Mouse (Mus musculus) thymus, postnatal 36 days (tissue): ENCODE measurements around the gene Mettl24.

ENCODE experiments used
- DNase-seq, 2 experiments: peaks; one replicate each; pipeline ENCODE4 v3.0.0; 2022; ENCODE audit warnings: mixed read lengths in 2 of 2

The Mettl24 gene

DNA sequence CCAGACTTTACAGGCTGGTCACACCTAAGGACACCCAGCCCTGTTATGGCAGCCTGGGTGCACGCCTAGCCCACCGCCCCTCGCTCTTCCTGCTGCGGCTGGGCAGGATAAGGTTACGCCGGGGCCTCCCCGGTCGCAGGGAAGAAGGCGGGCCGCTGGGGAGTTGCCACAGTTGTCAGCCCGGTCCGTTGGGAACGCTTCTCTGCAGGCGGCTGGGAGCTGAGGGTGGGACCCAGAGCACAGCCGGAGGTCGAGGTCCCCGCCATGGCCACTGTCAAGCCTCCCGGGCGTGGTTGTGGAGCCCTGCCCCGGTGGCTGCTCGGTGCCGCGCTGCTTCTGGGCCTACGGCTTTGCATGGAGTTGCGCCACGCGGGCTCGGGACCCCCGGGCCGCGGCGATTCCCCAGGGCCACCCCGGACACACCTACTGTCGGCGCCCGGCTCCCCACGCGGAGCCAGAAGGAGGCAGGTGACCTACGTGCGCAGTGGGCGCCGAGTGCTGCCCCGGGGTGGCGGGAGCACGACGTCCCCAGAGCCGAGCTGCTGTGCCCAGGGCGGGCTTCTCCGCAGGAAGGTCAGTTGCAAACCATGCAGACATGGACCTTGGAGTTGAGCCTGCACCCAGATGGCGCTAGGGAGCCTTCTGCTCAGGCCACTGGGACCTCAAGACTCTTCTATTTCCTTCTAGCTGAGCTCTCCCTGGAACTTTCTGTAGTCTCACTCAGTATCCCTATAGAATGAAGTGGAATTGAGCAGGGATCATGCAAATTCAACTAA is at the start of gene Mettl24:
Mettl24 (plus strand) TSS at position 191 of the 776 bp plus-strand sequence.
- peak; percentile 4 to 5 for DNase-seq

DNA sequence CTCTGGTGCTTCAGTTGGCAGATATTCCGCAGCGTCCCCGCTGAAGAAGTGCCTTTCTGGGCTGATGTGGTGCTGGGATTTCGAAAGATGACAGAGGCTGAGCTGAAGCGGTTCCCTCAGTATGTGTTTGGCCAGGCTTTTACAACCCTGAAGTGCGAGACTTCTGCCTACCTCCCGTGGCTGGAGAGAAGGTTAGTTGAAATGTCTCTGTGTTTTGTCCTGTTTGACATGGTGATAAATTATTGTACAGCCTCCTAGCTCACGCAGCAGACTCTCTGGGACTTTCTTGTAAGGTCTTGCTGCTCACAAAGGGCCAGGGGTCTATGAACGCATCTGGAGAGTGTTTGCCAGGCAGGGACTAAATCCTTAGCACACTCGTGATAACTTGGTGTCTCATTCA is 45.8 kb upstream of the Mettl24 start:
- DNase-seq: no peak

DNA sequence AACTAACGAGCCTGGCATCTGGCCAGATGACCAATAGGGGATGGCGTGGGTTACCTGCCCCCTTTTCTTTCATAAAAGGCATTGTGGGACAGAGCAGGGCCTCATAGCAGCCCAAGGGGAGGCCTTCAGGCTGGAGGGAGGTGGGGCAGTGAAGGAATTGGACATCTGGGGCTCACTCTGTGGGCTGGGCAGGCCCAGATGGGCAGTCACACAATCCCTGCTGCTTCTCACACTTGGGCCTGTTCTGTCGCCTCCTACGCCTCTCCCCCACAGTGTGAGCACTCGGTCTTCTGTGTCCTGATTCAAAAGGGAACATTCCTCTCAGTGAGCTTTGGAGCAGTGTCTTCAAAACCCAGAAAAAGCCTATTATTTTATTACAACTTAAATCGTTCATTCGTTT is 44.8 kb upstream of the Mettl24 start:
- no peak for DNase-seq

DNA sequence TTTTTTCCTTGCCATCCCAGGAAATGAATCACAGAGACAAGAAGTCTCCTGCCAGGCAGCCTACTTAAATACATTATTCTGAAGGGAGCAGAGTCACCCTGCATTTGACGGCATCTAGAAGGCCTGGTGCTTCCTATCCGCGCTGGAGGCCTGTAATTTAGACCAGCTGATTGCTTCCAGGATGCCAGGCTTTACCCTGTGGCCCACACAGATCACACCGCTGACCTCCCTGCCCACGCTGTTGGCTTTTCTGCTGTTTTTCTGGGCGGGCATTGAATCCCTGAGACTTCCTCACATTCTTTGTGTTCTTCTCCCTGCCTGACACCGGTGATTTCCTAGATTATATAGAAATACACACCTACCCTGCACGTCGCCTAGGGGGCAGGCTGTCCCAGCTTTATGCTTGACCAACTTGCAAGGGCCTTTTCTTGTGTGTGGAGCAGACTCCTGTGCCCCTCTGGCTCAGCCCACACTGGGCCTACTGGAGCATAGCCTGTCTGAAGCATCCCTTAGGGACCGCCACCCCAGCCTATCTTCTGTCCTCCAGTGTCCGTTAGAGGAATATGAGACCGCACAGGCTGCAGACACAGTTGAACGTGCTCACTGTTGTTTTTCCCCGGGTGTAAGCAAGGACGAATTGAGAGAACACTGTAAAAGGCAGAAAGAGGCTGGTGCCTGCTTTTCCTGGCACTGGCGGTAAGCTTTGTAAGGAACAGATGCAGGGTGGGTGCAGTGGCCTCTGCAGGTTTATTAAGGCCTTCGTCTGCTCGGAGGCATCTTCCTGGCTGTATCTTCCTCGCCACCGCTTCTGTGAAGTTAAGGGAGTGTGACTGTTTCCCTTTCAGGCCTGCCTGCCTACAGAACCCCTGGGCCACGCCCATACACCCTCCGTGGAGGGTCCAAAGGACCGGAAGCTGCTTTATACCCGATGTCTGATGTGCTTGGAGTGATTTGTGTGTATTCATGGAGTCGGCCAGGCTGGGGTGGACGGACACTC is 44.0 kb upstream of the Mettl24 start:
- no peak for DNase-seq

DNA sequence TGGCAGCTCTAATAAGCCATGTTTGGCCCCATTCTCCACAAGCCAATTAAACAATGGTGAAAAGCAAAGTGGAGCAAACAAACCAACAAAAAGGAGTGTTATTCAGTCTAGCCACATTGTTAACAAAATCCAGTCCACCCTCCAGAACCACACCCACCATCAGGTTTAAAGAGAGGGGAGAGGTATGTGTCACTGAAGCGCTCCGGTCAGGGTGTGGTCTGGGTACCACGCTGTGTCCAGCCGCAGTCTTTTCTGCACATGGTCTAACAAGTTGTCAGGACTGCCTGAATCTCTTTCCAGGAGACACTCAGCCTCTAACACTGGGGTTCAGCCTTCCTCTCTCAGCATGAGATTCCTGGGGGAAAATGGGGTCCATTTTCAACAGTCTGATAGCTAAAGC is 42.7 kb upstream of the Mettl24 start:
- no peak for DNase-seq

DNA sequence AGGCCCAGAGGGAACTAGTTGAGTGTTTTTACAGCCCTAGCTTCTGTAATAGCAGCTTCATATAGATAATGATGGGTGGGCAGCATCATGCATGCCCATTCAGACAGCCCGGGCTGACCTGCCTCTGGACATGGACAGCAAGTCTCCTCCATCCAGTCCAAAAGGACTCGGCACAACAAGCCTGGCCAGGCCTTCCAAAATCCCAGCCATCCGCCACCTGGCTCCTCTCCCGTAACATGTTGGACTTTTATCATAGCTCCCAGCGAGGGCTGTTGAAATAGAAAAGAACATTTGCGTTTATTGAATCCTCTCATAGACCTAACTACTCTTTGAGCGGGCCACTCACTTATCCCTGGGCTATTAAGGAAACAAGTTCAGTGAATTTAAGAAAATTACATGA is 41.2 kb upstream of the Mettl24 start:
- no peak for DNase-seq

DNA sequence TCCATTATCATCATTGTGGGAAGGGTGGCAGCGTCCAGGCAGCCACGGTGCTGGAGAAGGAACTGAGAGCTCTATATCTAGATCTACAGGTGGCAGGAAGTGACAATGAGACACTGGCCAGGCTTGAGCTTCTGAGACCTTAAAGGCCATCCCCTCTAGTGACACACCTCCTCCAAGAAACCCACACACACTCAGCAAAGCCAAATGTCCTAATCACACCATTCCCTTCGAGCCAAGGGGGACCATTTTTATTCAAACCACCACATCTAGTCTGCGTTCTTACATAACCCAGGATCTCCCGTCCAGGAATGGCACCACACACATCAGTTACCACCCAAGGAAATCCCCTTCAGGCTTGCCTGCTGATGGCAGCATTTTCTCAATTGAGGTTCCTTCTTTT is 40.0 kb upstream of the Mettl24 start:
- DNase-seq: no peak

DNA sequence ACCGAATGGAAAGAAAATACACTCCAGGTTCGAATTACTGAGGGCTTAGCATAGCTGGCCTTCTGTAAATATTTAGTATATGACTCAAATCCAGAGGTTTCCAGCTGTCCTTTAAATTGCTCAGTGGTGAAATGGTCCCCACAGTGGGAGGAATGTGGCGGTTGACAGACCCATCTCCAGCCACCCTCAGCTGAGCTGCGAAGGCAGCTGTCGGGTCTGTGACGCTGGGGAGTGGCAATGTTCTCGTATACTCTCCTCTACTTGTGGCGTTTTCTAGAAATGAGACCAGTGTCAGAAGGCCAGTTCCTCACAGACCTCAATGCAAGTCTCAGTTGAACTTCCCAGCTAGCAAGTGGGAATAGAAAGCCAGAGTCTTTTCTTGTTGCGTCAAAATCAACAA is 38.6 kb upstream of the Mettl24 start:
- no peak for DNase-seq

DNA sequence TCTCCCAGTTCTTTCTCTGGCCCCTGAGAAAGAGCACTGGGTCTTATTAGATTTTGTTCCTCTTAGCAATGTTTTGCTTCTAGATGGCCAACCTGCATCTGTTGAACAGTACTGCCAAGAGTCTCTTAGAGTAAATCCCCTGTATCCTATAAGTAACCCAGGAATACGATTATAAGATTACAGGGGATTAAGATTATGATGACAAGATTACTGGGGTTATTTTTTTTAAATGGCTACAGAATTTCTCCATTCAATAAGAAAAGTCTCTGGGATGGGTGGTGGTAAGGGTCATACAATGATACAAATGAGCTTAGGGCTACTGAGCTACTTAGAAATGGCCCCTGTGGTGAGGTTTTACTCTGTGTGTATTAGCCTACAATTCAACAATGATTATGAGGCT is 37.7 kb upstream of the Mettl24 start:
- DNase-seq: no peak

DNA sequence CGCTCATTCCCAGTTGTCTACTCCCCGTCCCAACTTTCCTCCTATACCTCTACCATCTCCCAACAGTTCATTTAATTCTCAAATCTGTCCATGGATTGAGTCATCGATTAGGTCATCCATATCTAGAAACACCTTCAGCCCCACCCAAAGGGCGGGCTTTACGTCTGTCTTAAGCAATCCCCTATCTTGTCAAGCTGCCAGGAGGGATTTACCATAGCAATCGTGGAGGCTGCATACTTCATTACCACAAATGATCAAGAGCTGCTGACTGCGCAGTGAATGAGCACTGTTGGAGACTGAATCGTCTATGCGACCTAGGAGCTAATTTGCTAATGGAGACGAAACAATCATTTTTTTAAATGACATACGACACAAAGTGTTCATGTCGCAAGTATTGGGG is 34.3 kb upstream of the Mettl24 start:
- DNase-seq: no peak

DNA sequence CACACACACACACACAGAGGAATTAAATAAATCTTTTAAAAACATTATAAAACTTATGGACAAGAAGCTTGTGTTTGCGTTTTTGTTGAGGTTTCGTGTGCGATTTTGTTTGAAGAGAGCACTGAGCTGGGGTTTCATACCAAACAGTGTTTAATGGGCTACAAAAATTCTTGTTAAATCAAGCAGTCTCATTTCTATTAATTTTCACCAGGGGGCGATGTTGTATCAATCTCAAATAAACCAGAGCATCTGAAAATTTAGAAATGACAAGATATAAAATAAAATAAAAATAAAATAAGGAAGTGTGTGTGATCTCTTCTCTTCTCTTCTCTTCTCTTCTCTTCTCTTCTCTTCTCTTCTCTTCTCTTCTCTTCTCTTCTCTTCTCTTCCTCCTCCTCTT is 33.4 kb upstream of the Mettl24 start:
- no peak for DNase-seq

DNA sequence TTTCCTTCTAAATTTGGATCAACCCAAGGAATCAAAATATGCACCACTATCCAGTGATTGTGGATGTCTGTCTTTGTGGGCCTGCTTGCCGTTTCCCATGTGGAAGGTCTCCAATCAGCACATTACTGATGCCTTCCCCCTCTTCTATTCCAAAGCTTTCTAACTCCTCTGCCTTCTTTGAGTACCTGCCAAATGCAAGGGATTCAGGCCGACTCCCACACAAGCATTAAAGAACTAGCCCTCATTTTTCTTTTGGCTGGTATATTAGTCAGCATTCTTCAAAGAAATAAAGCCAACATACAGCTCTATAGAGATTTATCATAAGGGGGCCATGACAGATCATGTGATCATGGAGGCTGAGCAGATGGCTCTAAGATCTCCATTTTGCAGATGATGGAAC is 31.4 kb upstream of the Mettl24 start:
- no peak for DNase-seq

DNA sequence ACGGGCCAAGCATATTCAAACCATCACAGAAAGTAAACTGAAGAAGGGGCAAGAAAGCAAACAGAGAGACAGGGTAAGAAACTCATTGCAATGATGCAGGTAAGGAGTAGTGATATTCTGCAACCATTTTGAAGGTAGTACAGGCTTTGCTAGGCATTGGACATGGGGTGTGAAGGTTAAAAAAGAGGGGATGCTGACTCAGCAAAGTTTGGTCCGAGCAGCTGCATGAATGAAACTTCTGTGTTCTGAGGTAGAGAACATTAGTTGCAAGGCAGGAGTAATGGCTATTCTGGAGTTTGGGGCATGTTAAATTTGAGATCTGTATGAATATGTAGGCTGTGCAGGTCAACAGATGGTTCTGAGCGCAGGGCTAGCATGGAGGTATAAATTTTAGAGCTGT is 17.8 kb upstream of the Mettl24 start:
- no peak for DNase-seq

DNA sequence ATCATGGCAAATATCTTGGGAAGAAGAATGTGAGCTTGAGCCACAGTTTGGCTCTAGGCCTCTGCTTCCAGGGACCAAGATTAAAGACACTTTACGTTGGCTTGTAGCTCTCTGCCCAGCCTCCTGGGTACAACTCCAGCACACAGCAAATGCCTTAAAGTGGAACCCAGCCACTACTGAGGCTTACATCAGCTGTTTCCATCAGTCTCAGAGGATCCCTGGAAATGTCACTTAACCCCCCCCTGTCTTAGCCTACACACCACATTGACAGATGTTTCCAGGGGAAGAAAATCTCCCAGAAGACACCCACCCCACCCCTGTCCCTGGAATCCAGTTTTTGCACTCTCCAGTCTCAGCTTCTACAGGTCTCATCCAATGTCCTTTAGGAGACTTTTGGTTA is 16.1 kb upstream of the Mettl24 start:
- DNase-seq: no peak

DNA sequence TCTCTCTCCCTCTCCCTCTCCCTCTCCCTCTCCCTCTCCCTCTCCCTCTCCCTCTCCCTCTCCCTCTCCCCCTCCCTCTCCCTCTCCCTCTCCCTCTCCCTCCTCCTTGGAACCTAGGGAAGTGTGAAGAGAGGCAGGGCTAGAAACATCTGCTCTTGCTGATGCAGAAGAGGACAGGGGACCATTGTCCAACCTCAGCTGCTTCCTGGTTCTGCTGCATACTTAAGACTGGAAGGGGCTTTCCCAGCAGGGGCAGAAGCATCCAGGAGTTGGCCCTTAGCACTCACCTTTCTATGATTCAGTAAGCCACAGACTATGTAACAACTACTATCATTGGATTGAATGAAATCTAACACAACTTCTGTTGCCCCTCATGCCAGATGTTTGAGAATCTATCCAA is 14.4 kb upstream of the Mettl24 start:
- DNase-seq: no peak

DNA sequence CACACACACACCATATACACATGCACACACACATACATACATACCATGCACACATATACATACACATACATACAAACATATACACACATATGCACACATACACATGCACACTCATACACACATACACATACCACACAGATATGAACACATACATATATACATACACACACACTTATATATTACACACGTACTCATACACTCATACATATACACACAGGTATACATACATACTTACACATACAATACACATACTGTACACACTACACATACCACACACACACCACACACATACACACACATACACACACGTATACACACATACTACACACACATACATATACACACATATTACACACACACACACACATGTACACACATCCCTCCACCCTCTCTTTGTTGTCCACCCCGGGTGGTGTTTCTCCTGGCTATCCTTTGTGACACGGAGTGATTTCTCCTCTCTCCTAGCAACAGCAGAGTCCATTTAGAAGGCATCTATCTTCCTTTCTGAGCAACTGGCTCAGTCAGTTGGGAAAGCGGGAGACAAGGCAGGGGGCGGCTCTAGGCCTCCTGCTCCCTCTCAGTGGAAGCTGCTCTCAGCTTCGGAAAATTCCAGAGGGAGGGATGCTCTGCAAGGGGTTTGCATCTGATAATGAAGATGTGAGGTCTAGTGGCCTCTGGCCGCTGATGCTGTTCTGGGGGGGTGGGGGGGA is 10.3 kb upstream of the Mettl24 start:
- DNase-seq: no peak

DNA sequence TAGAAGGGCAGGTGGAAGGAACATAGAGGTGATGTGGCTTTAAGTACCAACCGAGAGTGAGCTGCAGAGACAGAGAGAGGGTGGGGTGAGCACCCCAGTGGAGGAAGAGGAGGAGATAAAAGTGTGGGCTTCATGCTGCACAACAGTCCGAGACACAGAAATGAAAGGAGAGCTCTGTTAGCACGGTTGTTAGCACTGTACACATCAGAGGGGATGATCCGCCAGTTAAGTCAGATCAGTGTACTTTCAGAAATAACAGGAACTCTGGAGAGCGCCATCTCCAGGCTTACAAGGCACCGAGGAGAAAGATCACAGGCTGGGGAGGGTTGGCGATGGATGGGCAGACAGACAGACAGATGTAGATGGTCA is 9.8 kb upstream of the Mettl24 start:
- DNase-seq: no peak

DNA sequence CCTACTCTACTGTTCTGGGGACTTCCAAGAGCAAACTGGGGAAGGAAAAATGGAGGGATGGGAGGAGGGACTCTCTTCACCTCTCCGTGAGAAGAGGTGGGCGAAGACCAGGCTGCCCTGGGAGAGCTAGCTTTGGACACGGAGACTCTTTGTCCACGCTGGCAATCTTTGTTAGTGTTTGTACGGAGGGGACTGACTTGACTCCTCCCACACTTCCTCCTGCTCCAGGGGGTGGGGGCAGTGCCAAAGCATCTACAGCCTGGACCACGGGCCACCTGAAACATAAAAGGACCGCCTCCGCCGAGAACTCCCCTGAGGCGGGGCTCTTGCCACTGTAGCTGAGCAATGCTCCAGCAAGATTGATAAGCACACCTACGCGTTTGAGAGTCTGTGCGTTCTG is 8.9 kb upstream of the Mettl24 start:
- DNase-seq: no peak

DNA sequence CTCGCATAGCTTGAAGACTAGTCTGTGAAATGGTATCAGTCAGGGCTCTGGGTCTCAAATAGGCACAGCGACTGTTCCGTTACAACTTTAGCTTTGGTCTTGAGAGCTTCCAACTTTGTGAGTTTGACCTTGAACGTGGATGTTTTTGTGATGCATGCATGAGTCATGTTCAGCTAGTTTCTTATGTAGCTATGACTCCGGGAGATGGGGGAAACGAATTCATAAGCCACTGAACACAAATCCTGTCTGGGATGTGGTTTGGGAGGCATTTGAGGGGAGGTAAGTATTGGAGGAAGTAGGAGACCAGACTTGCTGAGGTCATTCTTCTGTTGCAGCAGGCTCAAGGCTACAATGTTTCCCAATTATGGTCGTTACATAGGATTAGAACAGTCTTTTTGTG is 7.2 kb upstream of the Mettl24 start:
- no peak for DNase-seq

DNA sequence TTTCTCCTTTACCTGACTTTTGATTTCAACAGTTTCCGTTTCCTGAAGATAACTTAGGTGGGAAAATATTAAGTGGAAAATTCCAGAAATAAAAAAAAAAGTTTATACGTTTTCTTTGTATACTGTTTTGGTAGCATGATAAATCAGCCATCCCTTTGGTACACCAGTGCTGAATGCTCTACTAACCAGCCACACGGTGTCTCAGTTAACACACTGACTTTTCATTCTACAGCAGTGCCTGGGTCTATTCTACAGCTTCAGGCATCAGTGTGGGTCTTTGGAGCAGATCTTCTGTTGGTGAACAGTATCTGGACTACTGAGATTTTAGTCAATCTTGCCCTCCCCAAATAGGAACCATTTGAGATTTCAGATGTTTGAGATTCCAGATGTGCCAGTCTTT is 4.6 kb upstream of the Mettl24 start:
- no peak for DNase-seq

DNA sequence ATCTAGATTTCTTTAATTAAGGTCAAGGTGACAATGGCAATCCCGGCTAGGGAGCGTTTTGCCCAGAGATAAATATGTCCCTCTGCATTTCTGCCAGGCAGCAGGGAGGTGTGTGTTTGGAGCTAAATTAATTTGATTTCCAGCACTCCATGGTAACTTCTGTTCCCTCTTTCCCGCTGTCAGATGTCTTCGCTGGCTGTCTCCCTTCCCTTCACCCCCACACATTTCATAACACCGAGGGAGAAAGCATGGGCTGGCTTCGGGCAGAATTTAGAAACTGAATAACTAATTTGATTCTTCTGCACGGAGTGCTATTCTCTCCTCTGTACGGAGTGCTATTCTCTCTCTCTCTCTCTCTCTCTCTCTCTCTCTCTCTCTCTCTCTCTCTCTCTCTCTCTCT is 612 bp upstream of the Mettl24 start:
- no peak for DNase-seq

DNA sequence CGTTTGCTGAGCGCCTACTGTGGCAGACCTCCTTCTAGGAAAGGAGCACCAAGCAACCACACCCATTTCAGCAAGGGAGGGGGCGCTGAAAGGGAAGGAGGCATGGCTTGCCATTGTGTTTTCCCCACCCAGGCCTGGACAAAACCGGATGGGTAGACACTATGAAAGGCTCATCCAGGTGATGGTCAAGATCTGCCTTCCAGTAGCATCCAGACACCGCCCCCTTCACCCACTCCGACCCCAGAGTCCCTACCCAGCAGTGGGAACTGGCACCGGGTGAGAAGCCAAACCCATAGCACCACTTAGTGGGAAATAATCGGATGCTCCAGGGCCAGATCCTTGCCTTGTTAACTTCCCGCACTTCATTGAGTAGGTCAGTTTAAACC is 779 bp downstream of the Mettl24 start:
- DNase-seq: no peak

DNA sequence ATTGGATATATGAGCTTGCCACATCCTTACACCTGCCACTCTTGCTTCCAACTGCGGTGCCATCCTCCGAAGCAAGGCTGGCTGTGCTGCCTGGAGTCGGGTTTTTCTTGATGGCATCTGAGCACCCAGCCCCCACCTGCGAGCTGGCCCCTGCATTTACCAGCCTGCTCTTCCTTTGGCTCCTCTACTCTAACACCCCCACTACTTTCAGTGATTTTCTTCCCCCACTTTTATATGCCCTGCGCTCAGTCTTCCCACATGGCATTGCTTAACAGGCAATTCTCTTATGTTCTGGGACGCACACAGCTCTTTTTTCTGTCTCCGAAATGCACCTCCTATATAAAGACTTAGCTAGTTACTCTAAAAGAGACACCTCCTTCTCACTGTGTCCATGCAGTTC is 1.2 kb downstream of the Mettl24 start:
- DNase-seq: no peak

DNA sequence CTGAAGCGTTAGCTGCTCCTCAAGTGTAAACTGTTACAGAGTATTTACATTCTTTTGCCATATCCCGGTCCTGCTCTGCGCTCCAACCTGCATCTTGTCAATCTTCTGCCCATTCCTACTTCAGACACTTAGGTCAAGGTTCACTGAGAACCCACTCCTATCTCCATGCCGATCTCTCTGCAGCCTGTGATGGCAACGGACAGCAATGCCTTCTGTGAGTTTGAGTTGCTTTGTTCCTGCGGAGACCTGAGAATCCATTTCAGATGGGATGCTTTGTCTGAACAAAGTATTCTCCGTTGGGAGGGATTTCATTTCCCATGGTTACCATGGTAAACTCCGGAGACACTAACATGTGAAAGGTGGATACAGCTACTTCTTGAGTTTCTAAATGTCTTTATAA is 2.6 kb downstream of the Mettl24 start:
- no peak for DNase-seq
